Mouse (Mus musculus): ENCODE results near the gene 4933425L06Rik. TPM values are rescaled to one million over a fixed set of nuclear protein-coding genes. Genes with fewer than 3 reads are reported as not detected.

4933425L06Rik gene
- total RNA-seq (2021): not detected in 2 replicates
- long read RNA-seq, experiment 1: 0 reads
- long read RNA-seq, experiment 2: 0 reads

DNA sequence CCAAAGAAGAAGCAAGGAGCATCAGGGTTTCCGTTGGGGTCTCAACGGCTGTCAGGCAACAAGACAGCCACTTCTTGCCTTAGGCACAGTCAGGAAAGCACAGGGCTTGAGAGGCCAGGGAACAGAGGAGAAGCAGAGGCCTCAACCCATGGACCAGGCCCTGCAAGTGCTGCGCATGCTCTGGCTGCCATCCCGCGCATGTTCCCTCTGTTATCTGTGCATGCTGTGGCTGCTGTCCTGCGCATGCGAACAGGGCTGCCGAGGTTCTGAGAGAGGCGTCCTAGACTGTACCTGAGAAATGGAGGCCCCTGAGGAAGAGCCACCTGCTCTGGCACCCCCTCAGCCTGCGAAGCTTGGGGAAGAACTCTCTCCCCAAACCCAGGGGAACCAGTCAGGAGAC is at the start of gene 4933425L06Rik:
Gene 4933425L06Rik, plus strand, starts transcription at position 261 of the 400 bp plus-strand sequence.
- DNase-seq: no peak

GRCm38 (mm10) chr13:105037816-105038215 is 44.1 kb upstream of the 4933425L06Rik start:
- DNase-seq: no peak

GRCm38 (mm10) chr13:105038334-105038733 is 43.6 kb upstream of the 4933425L06Rik start:
- DNase-seq: no peak

GRCm38 (mm10) chr13:105043882-105044281 is 38.0 kb upstream of the 4933425L06Rik start:
- DNase-seq: no peak

DNA sequence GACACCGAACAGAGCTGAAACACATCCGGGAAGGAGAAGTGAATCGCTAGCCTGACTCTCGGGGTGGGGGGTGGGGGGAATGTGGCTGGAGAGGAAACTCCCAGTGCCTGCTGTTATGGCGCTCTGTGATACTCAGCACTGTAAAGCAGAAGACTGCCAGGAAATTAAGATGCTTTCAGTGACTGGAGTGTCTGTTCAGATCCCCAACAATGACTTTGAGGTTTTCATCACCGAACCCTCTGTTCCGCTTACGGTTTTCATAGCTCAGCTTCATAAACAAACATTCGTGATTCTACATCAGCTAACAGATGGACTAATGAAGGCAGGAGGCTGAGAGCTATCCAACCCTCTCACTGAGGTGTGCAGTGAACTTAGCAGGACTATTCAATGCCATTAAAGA is 34.5 kb upstream of the 4933425L06Rik start:
- DNase-seq: no peak

GRCm38 (mm10) chr13:105048662-105049061 is 33.3 kb upstream of the 4933425L06Rik start:
- DNase-seq: no peak

DNA sequence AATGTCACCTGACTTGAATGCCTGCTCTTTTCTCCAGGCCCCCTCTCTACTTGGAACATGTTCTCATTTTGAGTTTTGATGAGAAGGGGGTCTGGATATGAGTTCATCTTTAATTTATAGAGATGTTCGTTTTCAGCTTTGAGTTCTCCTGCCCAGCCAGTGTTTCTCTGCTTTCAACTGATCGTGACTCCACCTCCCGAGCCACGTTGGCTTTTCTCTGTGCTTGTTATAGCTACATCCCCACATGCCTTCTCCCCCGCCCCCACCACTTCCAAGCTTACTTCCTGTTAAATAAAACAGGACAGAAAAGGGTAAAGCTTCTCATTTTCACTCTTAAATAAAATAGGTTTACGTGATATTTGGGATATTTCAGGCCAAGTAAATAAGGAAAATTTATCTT is 30.5 kb upstream of the 4933425L06Rik start:
- DNase-seq: no peak

DNA sequence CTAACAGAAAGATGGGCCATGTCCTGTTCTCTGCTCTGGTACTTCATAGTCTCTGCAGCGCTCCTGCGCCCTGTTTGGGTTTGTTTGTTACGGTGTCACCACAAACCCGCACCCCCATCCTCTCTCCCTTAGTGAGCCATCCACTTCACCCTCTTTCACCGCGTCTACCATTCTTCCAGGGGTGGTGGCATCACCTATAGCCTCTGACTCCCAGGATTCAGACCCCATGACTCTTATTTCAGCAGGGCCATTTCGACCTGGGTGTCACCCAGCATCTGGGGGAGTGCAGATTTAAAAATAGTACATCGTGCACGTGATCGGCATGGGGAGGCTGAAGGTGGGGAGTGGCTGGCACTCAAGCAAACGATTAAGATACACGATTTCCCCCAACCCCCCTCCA is 28.3 kb upstream of the 4933425L06Rik start:
- no peak for DNase-seq

- DNase-seq: peak; percentile 77
Observed at GRCm38 (mm10) chr13:105054181-105054940, 27.6 kb upstream of the 4933425L06Rik start, which contains the start of gene Rgs7bp. TSS of gene Rgs7bp (minus strand) at chr13:105054930.

GRCm38 (mm10) chr13:105054941-105055309 is 27.0 kb upstream of the 4933425L06Rik start:
- no peak for DNase-seq

DNA sequence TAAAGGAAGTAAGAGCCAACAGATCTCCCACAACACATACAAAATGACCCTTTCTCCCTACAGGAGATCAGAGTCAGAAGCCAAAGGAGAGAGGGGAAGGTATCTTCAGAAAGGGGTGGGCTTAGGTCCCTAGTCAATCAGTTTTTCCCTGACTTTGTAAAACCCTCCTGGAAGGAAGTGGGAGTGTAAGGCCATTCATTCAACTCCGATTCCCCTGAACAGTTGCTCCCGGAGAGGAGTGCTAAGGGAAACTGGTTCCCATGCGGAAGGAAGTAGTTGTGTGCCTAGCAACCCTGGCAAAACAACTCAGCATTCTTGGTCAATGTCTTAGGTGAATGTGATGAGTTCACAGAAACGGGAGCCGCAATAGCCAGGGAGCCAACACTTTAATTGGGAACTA is 26.5 kb upstream of the 4933425L06Rik start:
- DNase-seq: peak; percentile 11

GRCm38 (mm10) chr13:105066119-105066518 is 15.8 kb upstream of the 4933425L06Rik start:
- DNase-seq: no peak

DNA sequence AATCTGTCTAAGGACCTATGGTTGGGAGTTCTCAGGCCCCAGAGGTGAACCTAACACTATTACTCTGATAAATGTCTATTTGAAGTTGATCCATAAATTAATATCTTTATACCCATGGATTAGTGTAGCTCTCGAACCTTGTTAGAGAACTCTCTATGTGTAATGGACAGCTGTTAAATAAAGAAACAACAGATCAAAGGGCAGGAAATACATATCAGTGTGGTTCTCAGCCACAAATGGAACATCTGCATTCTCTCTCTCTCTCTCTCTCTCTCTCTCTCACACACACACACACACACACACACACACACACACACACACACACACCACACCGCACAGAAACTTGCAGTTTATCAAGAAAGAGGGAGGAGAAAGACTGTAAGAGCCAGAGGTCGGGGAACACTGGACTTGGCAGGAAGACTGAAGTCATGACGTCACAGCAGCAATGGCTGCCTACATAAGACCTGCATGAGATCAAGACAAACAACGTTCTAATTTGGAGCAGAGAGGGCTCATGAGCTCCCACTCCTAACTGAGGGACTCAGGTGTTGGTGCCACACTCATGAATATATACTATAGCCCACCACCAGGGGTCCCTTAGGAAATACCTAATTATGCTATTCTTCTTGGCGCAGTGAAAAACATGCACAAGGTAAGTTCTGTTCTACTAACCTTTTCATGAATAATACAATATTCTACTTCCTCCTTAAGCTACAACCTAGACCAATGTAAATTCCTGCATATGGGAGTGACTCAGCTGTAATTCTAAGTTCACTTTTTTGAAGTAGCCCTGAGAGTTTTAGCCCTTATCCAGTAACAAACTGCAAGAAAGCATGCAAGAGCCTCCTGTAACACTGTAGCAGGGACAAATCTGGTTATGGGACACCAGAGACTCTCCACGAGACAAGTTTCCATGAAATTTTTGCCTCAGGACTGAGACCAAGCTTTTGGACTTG is 14.8 kb upstream of the 4933425L06Rik start:
- no peak for DNase-seq

- DNase-seq: no peak
Observed at GRCm38 (mm10) chr13:105089276-105089675, 7.4 kb downstream of the 4933425L06Rik start.

GRCm38 (mm10) chr13:105096316-105096715 is 14.4 kb downstream of the 4933425L06Rik start:
- DNase-seq: no peak

GRCm38 (mm10) chr13:105100705-105101104 is 18.8 kb downstream of the 4933425L06Rik start:
- DNase-seq: no peak

DNA sequence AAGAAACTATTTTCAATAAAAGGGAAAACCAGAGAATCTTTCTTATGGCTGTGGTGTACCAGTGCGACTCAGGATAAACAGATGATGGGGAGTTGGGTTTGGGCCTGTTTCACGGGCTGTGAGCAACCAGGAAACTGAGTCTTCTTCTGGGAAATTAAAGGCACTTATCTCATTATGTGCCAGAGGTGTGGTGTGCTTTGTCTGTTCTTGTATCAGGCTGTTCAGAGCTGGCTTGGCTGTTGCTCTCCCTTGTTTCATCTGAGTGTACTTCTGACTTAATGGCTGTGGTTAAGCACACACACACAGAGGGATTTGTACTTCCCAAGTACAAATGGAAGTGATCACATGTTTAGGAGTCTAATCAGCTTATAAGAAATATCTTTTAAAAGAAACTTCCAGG is 22.5 kb downstream of the 4933425L06Rik start:
- no peak for DNase-seq

GRCm38 (mm10) chr13:105111599-105111998 is 29.7 kb downstream of the 4933425L06Rik start:
- DNase-seq: no peak

DNA sequence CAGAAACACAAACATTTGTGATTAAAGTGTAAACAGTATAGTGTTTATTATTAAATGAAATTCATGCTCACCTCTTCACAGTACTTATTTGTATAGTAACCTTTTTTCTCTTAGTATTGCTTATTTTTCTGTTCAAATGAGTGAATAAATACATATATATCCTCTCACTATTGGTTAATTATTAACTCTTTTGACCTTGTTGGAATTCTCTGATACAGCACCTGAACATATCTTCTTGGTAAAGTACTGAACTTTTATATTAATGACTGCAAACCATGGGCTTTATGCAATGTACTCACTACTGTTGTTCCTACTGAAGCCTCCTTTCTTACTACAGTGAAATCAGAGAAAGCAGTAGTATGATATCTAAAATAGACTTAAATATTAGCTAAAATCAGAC is 39.7 kb downstream of the 4933425L06Rik start:
- no peak for DNase-seq

DNA sequence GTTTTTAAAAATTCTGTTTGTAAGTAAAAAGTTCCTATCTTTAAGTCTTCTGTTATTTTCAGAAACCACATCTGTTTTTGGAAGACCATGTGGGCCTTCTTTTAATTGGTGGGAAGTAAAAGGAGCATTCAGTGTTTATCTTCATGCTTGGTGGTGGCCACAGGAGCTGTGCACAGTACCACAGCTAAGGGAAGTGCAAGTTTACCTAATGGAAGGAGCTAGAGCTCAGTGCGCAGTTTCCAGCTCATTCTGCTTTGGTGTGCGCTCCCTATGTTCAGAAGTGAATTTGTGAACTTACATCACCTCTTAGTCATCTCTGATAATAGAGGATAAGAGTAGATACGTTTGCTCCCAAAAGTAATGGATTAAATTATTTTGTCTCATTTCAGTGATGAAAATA is 40.2 kb downstream of the 4933425L06Rik start:
- no peak for DNase-seq

DNA sequence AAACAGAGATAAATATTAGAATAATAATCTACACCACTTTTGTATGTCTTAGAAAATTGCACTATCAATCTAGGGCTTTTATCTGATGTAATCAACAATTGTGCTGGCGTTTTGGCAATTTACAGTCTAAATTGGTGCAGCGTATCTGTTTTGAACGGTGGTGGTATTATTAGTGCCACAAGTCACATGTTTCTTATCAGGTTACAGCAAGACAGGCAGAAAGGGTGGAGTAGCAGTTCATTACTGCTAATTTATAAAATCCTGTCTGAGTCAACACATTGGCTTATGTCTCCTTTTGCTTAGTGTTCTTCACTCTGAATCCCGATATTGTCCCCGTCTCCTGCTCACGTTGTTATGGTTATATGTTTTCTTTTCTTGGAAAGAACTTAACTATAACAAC is 48.2 kb downstream of the 4933425L06Rik start:
- DNase-seq: no peak

DNA sequence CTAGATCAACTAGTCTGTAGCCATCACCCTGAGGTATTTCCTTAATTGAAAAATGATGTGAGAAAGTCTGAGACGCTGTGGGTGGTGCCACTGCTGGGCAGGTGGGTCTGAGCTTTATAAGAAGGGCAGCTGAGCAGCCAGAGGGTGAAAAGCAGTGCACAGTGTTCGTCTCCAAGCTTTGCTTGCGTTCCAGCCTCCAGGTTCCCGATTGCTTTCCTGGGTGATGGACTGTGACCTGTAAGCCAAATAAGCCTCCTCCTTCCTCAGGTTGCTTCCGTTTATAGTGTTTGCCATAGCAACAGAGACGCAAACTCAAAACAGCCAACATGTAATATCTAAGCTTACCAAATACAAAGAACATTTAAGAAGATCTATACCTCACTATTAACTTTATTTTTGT is 50.4 kb downstream of the 4933425L06Rik start:
- no peak for DNase-seq

DNA sequence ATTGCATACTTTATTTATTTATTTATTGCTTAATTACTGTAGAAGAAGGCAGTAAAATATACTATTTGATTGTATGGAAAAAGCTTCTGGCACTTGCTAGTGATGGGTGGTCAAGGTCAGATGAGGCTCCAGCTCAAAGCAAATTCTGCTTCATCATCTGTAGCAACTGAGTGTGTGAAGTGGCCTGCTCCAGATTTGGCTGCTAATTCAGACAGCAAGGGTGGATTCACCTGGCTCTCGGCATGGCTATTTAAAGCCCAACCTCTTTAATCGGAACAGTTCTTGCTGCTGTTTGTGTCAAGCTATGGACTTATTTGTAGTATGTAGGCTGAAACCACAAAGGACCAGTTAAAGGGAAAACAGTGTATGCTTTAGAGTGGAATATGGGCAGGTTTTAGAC is 50.9 kb downstream of the 4933425L06Rik start:
- DNase-seq: no peak

Measured in adrenal gland, postnatal 14 days (tissue).